Mouse (Mus musculus) C2C12 (cell line): ENCODE measurements around the gene Cend1.

Source experiments
- CEBPB ChIP-seq: IDR thresholded peaks from one replicate; pipeline ENCODE4 v1.6.1; 2011; ENCODE audit warnings: low read depth, mild to moderate bottlenecking, control low read depth, moderate library complexity
- CTCF ChIP-seq: IDR thresholded peaks from one replicate; pipeline ENCODE4 v1.5.1; 2011; ENCODE audit not compliant: control insufficient read depth, insufficient read depth, insufficient read length
- FOSL1 ChIP-seq: IDR thresholded peaks from one replicate; pipeline ENCODE4 v1.8.0; 2011; ENCODE audit warnings: mild to moderate bottlenecking, low read length; ENCODE audit not compliant: poor library complexity, insufficient read depth, severe bottlenecking
- MAX ChIP-seq: IDR thresholded peaks from one replicate; pipeline ENCODE4 v1.6.1; 2011; ENCODE audit warnings: mild to moderate bottlenecking, control low read depth
- MYOD1 ChIP-seq: IDR thresholded peaks from one replicate; pipeline ENCODE4 v1.6.1; 2011; ENCODE audit warnings: low read depth; ENCODE audit not compliant: control insufficient read depth, insufficient read length
- USF1 ChIP-seq: IDR thresholded peaks from one replicate; pipeline ENCODE4 v1.6.1; 2011; ENCODE audit warnings: low read depth, mild to moderate bottlenecking, control low read depth, moderate library complexity

DNA sequence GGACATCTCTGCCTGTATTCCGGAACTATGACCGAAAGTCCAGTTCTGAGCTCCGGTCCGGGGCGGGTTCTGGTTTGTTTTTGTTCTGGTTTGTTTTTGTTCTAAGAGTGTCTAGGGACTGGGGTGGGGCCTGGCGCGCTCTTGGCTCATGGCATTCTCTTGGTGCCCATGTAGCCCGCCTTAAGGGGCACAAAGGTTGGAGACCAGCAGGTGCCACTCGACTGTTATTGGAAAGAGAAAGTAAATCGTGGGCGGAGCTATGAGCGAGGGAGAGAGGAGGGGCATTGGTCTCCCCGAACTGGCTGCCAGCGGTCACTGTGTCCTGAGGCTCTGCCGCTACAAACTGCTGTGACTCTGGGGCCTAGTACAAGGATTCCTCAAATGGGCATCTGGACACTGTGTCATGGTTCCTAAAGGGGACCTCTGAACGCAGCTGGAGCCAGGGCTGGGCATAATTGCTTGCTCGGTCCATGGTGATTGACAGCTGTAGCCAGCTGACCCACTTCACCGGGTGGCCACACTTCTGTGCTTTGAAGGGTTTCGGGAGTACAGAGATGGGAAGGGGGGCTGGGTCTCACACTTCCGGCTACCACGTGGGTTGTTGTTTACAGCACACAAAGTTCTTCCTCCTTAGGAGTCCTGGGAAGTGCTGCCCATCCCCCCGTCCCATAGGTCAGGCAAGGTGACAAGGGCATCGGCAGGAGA is 26.5 kb upstream of the Cend1 start:
- TF ChIP-seq MAX = no peak
- TF ChIP-seq CTCF = no peak
- TF ChIP-seq USF1 = no peak
- no peak for TF ChIP-seq MYOD1
- no peak for TF ChIP-seq FOSL1
- TF ChIP-seq CEBPB = no peak
